Mouse (Mus musculus): ENCODE measurements at regions not wholly inside any gene's neighbourhood (a gene's known extent, or its start where the extent isn't known, plus 50 kb on each side); places are given as distances from the start of the nearest gene placed in this dataset.

DNA sequence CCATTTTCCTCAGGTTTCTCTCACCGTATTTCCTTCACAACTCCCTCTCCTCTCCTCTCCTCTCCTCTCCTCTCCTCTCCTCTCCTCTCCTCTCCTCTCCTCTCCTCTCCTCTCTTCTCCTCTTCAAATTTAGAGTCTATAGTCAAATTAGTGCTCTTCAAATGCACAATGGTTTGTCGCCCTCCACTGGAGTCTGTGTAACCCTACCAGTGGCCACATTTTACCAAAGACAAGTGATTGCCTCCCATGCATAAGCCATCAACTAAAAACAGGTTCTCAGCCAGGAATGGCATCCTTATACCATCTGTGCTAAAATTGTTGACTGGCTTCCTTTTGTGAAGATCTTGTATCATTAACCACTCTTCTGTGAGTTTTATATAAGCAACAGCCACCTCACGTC lies 979.5 kb upstream of the Adam24 start:
- peak; percentile 3 for DNase-seq

DNA sequence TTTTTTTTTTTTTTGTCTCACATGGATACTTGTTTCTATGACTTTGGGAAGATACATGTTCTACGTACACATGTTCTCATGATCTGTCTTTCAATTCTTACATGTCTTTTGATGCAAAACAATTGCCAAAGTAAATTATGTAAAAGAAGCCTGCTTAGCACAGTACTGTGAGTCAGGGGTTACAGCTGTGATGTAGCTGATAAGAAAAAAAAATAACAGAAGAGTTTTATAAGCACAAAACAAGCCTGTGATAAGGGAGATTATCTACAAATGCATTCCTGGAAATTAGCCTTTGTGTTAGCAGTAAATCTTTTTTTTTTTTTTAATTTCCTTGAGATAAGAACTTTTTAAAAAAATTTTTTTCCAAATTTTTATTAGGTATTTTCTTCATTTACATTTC lies 969.0 kb upstream of the Adam24 start:
- no peak for DNase-seq

DNA sequence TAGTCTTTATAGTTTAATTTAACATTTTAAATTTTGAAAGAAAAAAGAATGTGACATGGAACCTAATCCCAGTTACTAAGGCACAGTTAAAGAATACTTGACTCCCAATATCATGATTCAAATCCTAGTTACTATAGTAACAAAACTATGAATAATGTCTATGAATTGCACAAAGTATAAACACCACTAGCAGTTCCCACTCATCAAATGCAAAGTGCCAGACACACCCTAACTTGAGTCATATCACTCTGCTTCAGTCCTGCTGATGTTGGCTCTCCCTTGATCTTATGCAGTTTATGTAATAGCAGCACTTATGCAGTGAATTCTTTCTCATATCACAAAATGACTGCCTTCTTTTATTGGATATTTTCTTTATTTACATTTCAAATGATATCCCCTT lies 932.5 kb upstream of the Adam24 start:
- DNase-seq = no peak

DNA sequence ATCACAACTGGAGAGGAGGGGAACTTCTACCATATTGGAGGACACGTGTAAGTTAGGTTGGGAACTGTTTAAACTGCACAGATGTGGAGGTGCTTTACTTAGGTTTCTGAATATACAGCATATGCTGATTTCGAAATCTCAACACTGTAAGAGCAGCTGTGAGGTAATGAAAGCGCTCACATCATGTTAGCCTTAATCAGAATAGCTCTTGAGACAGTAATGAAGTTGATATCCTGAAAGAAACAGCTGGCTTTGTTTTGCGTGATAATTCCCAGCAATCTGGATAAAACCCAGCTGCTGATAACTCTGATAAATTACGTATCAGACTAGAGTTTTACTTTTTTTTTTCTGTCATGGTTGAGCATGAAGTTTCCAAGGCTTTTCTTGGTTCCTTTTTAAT lies 928.7 kb upstream of the Adam24 start:
- DNase-seq = no peak

DNA sequence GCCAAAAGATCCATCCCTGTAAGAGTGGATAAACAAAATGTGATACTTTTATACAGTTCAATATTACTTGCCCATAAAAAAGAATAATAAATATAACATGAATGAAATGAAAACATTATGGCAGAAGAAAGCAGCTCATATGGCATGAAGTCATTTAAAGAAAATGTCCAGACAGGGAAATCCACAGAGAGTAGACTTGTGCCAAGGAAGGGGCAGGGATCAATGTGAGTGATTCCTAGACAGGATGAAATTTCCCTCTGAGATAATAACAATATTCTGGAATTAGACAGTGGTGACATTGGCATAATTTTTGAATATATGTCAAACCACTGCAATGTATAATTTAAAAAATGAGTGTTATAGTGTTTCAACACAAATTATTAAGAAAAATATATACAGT lies 915.0 kb upstream of the Adam24 start:
- no peak for DNase-seq

DNA sequence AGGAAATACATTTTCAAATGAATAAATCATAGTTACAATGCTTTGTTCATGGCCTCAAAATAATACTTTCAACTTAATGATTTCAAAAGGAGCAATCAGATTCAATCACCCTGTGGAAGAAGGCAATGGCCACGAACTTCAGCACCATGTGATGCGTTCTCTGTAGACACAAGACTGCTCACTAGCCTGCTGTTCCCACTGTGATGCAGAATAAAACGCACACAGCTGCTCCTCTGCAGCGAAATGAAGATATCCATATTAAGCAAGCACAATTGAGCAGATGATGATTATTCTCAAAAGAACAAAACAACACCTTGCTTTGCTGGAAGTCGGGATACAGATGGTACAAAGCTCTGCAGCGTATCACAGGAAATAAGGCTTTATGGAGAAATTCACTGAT lies 895.4 kb upstream of the Adam24 start:
- DNase-seq = no peak

DNA sequence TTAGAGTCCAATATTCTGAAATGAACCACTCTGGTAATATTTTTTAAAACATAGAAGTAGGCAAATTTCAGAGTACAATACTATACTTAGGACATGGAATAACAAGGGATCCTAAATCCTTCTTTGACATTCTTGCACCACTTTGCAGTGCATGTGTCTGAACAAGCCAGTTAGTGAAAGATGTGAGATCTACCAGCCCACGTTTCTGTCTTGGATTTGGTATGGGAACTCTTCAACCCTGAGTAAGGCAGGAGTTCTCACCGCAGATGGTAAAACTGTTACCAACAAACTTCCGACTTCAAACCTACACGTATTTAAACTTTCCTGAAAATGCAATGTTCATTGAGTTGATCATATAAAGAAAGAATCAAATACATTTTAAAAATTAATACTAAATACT lies 894.7 kb upstream of the Adam24 start:
- no peak for DNase-seq

DNA sequence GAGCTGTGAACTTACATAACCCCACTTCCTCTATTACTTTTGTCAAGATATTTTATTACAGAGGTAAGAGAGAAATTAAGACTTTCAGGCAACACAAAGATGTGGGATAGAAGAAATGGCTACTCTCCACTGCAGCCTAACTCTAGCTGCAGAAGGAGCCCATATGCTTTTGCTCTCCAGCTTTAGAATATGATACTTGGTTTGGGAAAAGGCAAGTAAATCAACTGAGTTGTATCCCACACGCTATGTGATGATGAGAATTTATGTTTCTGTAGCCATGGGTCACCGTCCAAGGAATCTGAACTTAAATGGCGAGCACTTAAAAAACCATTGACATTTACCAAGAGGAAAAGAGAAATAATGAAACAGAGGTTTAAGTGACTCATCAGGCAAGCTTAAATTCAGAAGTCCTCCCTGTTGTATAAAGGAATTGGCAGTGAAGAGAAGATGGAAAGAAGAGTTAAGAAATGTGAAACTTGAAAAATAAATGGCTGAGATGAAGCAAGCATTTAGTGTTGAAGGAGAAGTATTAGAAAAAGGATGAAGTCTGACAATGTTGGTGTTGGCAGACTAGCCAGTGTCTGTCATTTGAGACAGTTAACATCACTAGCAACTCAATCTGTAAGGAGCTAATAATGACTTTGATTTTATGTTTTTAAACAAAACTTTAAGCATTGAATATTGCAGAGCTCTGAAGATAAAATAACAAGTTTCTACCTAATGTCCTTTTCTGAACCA lies 893.3 kb upstream of the Adam24 start:
- no peak for DNase-seq

DNA sequence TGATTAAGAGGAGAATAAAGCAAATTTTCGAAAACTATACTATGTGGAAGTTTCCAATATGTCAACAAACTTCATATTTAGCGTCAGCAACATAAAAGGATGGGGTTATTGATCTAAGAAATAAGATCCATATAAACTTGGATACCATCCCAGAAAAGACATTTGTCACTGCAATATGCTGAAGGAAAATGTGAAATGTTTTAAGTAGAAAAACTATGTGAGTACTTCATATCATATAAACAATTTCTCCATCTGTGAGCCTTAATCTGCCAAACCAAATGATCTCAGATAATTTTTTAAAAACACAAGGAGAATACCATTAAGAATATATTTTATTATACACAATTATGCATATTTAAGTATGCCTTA lies 892.7 kb upstream of the Adam24 start:
- DNase-seq = no peak

Data from embryo, embryonic 11 days (tissue).